Mouse (Mus musculus): Measurements from ENCODE around the gene Kif6. TPM values are rescaled to one million over a fixed set of nuclear protein-coding genes. Genes with fewer than 3 reads are reported as not detected.

Kif6 gene
- polyA plus RNA-seq, 1 experiment from 2014 or later: 3.3 TPM

- Histone ChIP-seq H3K4me2 (no peak overlapping the region), H3K9me3 (no peaks in the 10 kb centered on the region), H3K27ac (replicated peaks) (no peak overlapping the region), H3K4me1 (replicated peaks) (0 out of 2 replicates have a peak, but pooled peaks cover 11% of the 10 kb centered on the region), H3K4me3 (no peak overlapping the region), H3K27me3 (no peaks in the 10 kb centered on the region), H3K9ac (no peak overlapping the region), H3K36me3 (no peaks in the 10 kb centered on the region)
- WGBS: 57% methylated on average over 8 of the region's 8 CpGs
- ATAC-seq (ENCODE audit: low read depth): no peak
Observed at GRCm38 (mm10) chr17:49633041-49633440, 18.1 kb downstream of the Kif6 start.

- 86% methylated on average over 6 of the region's 6 CpGs for WGBS
- H3K27me3 ChIP-seq: no peaks in the 10 kb centered on the region
- ATAC-seq (ENCODE audit: low read depth): no peak
- no peak overlapping the region for H3K27ac ChIP-seq (replicated peaks)
- H3K9ac ChIP-seq: no peak overlapping the region
- no peaks in the 10 kb centered on the region for H3K9me3 ChIP-seq
- no peak overlapping the region for H3K4me2 ChIP-seq
- H3K4me3 ChIP-seq: no peak overlapping the region
- H3K4me1 ChIP-seq (replicated peaks): no peaks in the 10 kb centered on the region
- no peaks in the 10 kb centered on the region for H3K36me3 ChIP-seq
Observed at GRCm38 (mm10) chr17:49641903-49642302, 27.0 kb downstream of the Kif6 start.

GRCm38 (mm10) chr17:49642336-49642735, 27.4 kb downstream of the Kif6 start:
- 98% methylated on average over 8 of the region's 8 CpGs for WGBS
- Histone ChIP-seq H3K27me3 (no peaks in the 10 kb centered on the region), H3K36me3 (no peaks in the 10 kb centered on the region), H3K4me2 (no peak overlapping the region), H3K27ac (replicated peaks) (no peak overlapping the region), H3K9ac (no peak overlapping the region), H3K9me3 (no peaks in the 10 kb centered on the region), H3K4me3 (no peak overlapping the region), H3K4me1 (replicated peaks) (no peaks in the 10 kb centered on the region)
- no peak for ATAC-seq (ENCODE audit: low read depth)

- 88% methylated on average over 11 of the region's 11 CpGs for WGBS
Observed at GRCm38 (mm10) chr17:49642889-49643490, 28.1 kb downstream of the Kif6 start.

GRCm38 (mm10) chr17:49646267-49646666, 31.3 kb downstream of the Kif6 start:
- ATAC-seq (ENCODE audit: low read depth): no peak
- H3K9ac ChIP-seq: no peak overlapping the region
- H3K27ac ChIP-seq (replicated peaks): no peak overlapping the region
- H3K9me3 ChIP-seq: no peaks in the 10 kb centered on the region
- no peak overlapping the region for H3K4me3 ChIP-seq
- 95% methylated on average over 5 of the region's 5 CpGs for WGBS
- no peaks in the 10 kb centered on the region for H3K4me1 ChIP-seq (replicated peaks)
- H3K4me2 ChIP-seq: no peak overlapping the region
- H3K36me3 ChIP-seq: no peaks in the 10 kb centered on the region
- H3K27me3 ChIP-seq: no peaks in the 10 kb centered on the region

More at GRCm38 (mm10) chr17:49642889-49643490, 28.1 kb downstream of the Kif6 start:
- Histone ChIP-seq H3K4me1 (replicated peaks) (no peaks in the 10 kb centered on the region), H3K27me3 (no peaks in the 10 kb centered on the region), H3K4me2 (no peak overlapping the region), H3K9me3 (no peaks in the 10 kb centered on the region), H3K36me3 (no peaks in the 10 kb centered on the region), H3K9ac (no peak overlapping the region), H3K27ac (replicated peaks) (no peak overlapping the region), H3K4me3 (no peak overlapping the region)
- no peak for ATAC-seq (ENCODE audit: low read depth)

GRCm38 (mm10) chr17:49648970-49649369, 34.0 kb downstream of the Kif6 start:
- no peaks in the 10 kb centered on the region; the same call in 1 of the 2 replicates for H3K4me1 ChIP-seq (replicated peaks)
- 67% methylated on average over 2 of the region's 2 CpGs for WGBS

GRCm38 (mm10) chr17:49649394-49649793, 34.5 kb downstream of the Kif6 start:
- H3K27me3 ChIP-seq: no peaks in the 10 kb centered on the region
- H3K9ac ChIP-seq: no peak overlapping the region
- ATAC-seq (ENCODE audit: low read depth): no peak
- H3K4me3 ChIP-seq: no peak overlapping the region
- H3K9me3 ChIP-seq: no peaks in the 10 kb centered on the region
- H3K36me3 ChIP-seq: no peaks in the 10 kb centered on the region
- no peaks in the 10 kb centered on the region; the same call in 1 of the 2 replicates for H3K4me1 ChIP-seq (replicated peaks)
- 88% methylated on average over 7 of the region's 7 CpGs for WGBS
- H3K27ac ChIP-seq (replicated peaks): no peak overlapping the region
- no peak overlapping the region for H3K4me2 ChIP-seq

More at GRCm38 (mm10) chr17:49648970-49649369, 34.0 kb downstream of the Kif6 start:
- no peak overlapping the region for H3K4me2 ChIP-seq
- no peak overlapping the region for H3K9ac ChIP-seq
- no peaks in the 10 kb centered on the region for H3K36me3 ChIP-seq
- no peak overlapping the region for H3K4me3 ChIP-seq
- no peaks in the 10 kb centered on the region for H3K27me3 ChIP-seq
- H3K9me3 ChIP-seq: no peaks in the 10 kb centered on the region
- H3K27ac ChIP-seq (replicated peaks): no peak overlapping the region
- no peak for ATAC-seq (ENCODE audit: low read depth)

GRCm38 (mm10) chr17:49650366-49650765, 35.4 kb downstream of the Kif6 start:
- 86% methylated on average over 4 of the region's 4 CpGs for WGBS
- Histone ChIP-seq H3K36me3 (no peaks in the 10 kb centered on the region), H3K27ac (replicated peaks) (no peak overlapping the region), H3K9ac (no peak overlapping the region), H3K4me1 (replicated peaks) (no peaks in the 10 kb centered on the region; the same call in 1 of the 2 replicates), H3K9me3 (no peaks in the 10 kb centered on the region), H3K4me2 (no peak overlapping the region), H3K27me3 (no peaks in the 10 kb centered on the region), H3K4me3 (no peak overlapping the region)
- ATAC-seq (ENCODE audit: low read depth): no peak

- Histone ChIP-seq H3K4me1 (replicated peaks) (no peaks in the 10 kb centered on the region; the same call in 1 of the 2 replicates), H3K27ac (replicated peaks) (0 out of 2 replicates have a peak overlapping the region, but pooled peaks have one; percentile 29), H3K36me3 (no peaks in the 10 kb centered on the region), H3K9me3 (no peaks in the 10 kb centered on the region), H3K27me3 (no peaks in the 10 kb centered on the region), H3K4me2 (no peak overlapping the region), H3K9ac (no peak overlapping the region), H3K4me3 (no peak overlapping the region)
- ATAC-seq (ENCODE audit: low read depth): peak; percentile 47; the same call in 1 of the 2 replicates
- WGBS: 48% methylated on average over 3 of the region's 3 CpGs
Observed at GRCm38 (mm10) chr17:49652357-49652756, 37.4 kb downstream of the Kif6 start.

- H3K27ac ChIP-seq (replicated peaks): no peak overlapping the region
- no peaks in the 10 kb centered on the region for H3K9me3 ChIP-seq
- H3K4me2 ChIP-seq: no peak overlapping the region
- no peak overlapping the region for H3K4me3 ChIP-seq
- no peak overlapping the region for H3K9ac ChIP-seq
- H3K36me3 ChIP-seq: no peaks in the 10 kb centered on the region
- 0 out of 2 replicates have a peak, but pooled peaks have one; percentile 27 for ATAC-seq (ENCODE audit: low read depth)
- WGBS: 75% methylated on average over 5 of the region's 5 CpGs
- H3K27me3 ChIP-seq: no peaks in the 10 kb centered on the region
- no peaks in the 10 kb centered on the region; the same call in 1 of the 2 replicates for H3K4me1 ChIP-seq (replicated peaks)
Observed at GRCm38 (mm10) chr17:49652800-49653199, 37.9 kb downstream of the Kif6 start.

GRCm38 (mm10) chr17:49661626-49662025, 46.7 kb downstream of the Kif6 start:
- H3K4me3 ChIP-seq: no peak overlapping the region
- no peak overlapping the region for H3K4me2 ChIP-seq
- no peaks in the 10 kb centered on the region for H3K9me3 ChIP-seq
- no peaks in the 10 kb centered on the region for H3K36me3 ChIP-seq
- 83% methylated on average over 6 of the region's 6 CpGs for WGBS
- H3K4me1 ChIP-seq (replicated peaks): no peaks in the 10 kb centered on the region
- H3K27me3 ChIP-seq: no peaks in the 10 kb centered on the region
- no peak overlapping the region for H3K27ac ChIP-seq (replicated peaks)
- H3K9ac ChIP-seq: no peak overlapping the region
- no peak for ATAC-seq (ENCODE audit: low read depth)

- no peak overlapping the region for H3K9ac ChIP-seq
- H3K4me2 ChIP-seq: no peak overlapping the region
- no peaks in the 10 kb centered on the region for H3K27me3 ChIP-seq
- H3K4me3 ChIP-seq: no peak overlapping the region
- no peak for ATAC-seq (ENCODE audit: low read depth)
- no peak overlapping the region for H3K27ac ChIP-seq (replicated peaks)
- H3K36me3 ChIP-seq: no peaks in the 10 kb centered on the region
- H3K9me3 ChIP-seq: no peaks in the 10 kb centered on the region
- H3K4me1 ChIP-seq (replicated peaks): peaks cover under 1% of the 10 kb centered on the region
- WGBS: 93% methylated on average over 5 of the region's 5 CpGs
Observed at GRCm38 (mm10) chr17:49666728-49667127, 51.8 kb downstream of the Kif6 start.

- WGBS: 88% methylated on average over 6 of the region's 6 CpGs
- Histone ChIP-seq H3K4me3 (no peak overlapping the region), H3K36me3 (no peaks in the 10 kb centered on the region), H3K9ac (no peak overlapping the region), H3K4me2 (no peak overlapping the region), H3K4me1 (replicated peaks) (peaks cover 9% of the 10 kb centered on the region), H3K9me3 (no peaks in the 10 kb centered on the region), H3K27me3 (no peaks in the 10 kb centered on the region), H3K27ac (replicated peaks) (no peak overlapping the region)
- no peak for ATAC-seq (ENCODE audit: low read depth)
Observed at GRCm38 (mm10) chr17:49668296-49668695, 53.4 kb downstream of the Kif6 start.
